Mouse (Mus musculus) embryonic facial prominence, embryonic 11.5 days (tissue): ENCODE results near the gene B3gnt3. TPM values are rescaled to one million over a fixed set of nuclear protein-coding genes. Genes with fewer than 3 reads are reported as not detected.

Experiments
- ATAC-seq: fragments of 200-750 bp; cut with Nextera tagmentation; replicated peaks from 2 replicates; pipeline ENCODE4 v1.8.0; 2017; ENCODE audit warnings: low read depth; ENCODE audit not compliant: insufficient number of reproducible peaks, low FRiP score, low TSS enrichment
- DNase-seq: peaks from one replicate; pipeline ENCODE4 v3.0.0-alpha.2; 2015; ENCODE audit warnings: low spot score
- H3K27ac ChIP-seq: fragments of 300-500 bp; sonication (generic); replicated peaks from 2 replicates; pipeline ENCODE4 v1.5.1; 2014; ENCODE audit warnings: mild to moderate bottlenecking, low read depth, low read length, control low read depth
- H3K27me3 ChIP-seq: fragments of 300-500 bp; sonication (generic); 2 replicates; pipeline ENCODE4 v1.6.1; 2014; ENCODE audit warnings: mild to moderate bottlenecking, low read length, moderate library complexity, mixed read lengths; ENCODE audit not compliant: control insufficient read depth, insufficient read depth
- H3K36me3 ChIP-seq: fragments of 300-500 bp; sonication (generic); replicated peaks from 2 replicates; pipeline ENCODE4 v1.6.1; 2014; ENCODE audit warnings: low read depth, mild to moderate bottlenecking, low read length, moderate library complexity, mixed read lengths; ENCODE audit not compliant: control insufficient read depth, insufficient read depth
- H3K4me1 ChIP-seq: fragments of 300-500 bp; sonication (generic); 2 replicates; pipeline ENCODE4 v1.6.1; 2014; ENCODE audit warnings: low read length, mixed read lengths; ENCODE audit not compliant: control insufficient read depth, insufficient read depth
- H3K4me2 ChIP-seq: fragments of 300-500 bp; sonication (generic); 2 replicates; pipeline ENCODE4 v1.6.1; 2014; ENCODE audit warnings: low read depth, mild to moderate bottlenecking, control low read depth, low read length, moderate library complexity
- H3K4me3 ChIP-seq: fragments of 300-500 bp; sonication (generic); 2 replicates; pipeline ENCODE4 v1.5.1; 2014; ENCODE audit warnings: low read depth, low read length, control low read depth
- H3K9ac ChIP-seq: fragments of 300-500 bp; sonication (generic); replicated peaks from 2 replicates; pipeline ENCODE4 v1.6.1; 2014; ENCODE audit warnings: mild to moderate bottlenecking, control low read depth, low read length
- H3K9me3 ChIP-seq: fragments of 300-500 bp; sonication (generic); replicated peaks from 2 replicates; pipeline ENCODE4 v1.6.1; 2016; ENCODE audit warnings: mild to moderate bottlenecking, low read length, inconsistent platforms, mixed read lengths; ENCODE audit not compliant: control insufficient read depth
- WGBS: fragments of 180-500 bp; shearing (Covaris S2); extraction: QIAGEN DNeasy Blood & Tissue Kit; methylation state at CpG from one replicate; pipeline ENCODE4 v1.1.7; 2014; 5-methylcytosine and 5-hydroxymethylcytosine counted together
- polyA plus RNA-seq: library from polyadenylated mRNA; unstranded; fragments of >200 nt; fragmentation: Nextera tagmentation; extraction: Ambion mirVana; gene quantifications from 2 replicates; pipeline ENCODE4 v1.2.1, GENCODE M21; 2014

The B3gnt3 gene
- polyA plus RNA-seq, 1 experiment from 2014 or later: 0.58 TPM

DNA sequence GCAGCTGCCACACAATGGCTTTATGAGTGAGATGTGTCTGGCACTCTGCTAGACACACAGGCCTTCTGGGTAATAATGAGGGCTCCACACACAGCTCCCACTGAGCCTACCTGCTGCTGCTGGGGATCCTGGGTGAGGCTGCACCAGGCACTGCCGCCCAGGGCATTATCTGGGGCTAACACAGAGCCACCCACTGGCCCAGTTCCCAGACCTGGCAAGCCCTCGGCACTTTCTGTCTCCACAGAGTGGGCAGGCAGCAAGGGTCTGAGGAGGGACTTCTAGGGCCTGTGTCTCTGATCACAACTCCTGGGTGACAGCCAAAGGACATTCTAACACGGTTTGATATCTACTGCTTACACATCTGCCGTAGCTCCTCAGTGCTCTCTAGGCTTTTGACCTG is 17.6 kb upstream of the B3gnt3 start:
- no peak overlapping the region for H3K9ac ChIP-seq
- H3K4me2 ChIP-seq: no peak overlapping the region
- no peak overlapping the region for H3K4me3 ChIP-seq
- peaks cover 5% of the 10 kb centered on the region for H3K4me1 ChIP-seq
- WGBS: 66% methylated on average over 4 of the region's 4 CpGs
- H3K9me3 ChIP-seq: no peaks in the 10 kb centered on the region
- no peaks in the 10 kb centered on the region; the same call in 1 of the 2 replicates for H3K27me3 ChIP-seq
- H3K27ac ChIP-seq: no peak overlapping the region
- ATAC-seq (no peak), DNase-seq (no peak)
- no peaks in the 10 kb centered on the region for H3K36me3 ChIP-seq

DNA sequence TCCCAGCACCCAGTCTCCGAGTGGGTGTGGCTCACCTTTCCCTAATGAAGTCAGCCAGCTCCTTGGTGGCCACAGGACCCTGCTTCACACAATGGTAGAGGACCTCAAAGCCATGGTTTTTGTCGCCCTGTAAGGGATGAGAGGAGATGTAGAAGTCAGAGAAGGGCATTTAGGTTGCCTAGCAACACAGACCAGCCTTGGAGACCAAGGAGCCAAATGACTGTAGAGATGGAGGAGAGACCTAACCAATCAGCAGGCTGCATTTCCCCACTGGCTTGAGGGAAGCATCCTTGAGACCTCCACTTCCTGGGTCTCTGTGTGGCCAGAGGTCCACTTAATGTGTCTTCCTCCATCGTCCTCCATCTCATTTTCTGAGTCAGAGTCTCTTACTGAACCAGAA is 16.7 kb upstream of the B3gnt3 start:
- no peak overlapping the region for H3K27ac ChIP-seq
- no peak overlapping the region for H3K4me3 ChIP-seq
- no peaks in the 10 kb centered on the region for H3K36me3 ChIP-seq
- H3K4me1 ChIP-seq: peaks cover 5% of the 10 kb centered on the region
- no peak overlapping the region for H3K4me2 ChIP-seq
- 35% methylated on average over 3 of the region's 3 CpGs for WGBS
- DNase-seq: no peak
- no peaks in the 10 kb centered on the region for H3K27me3 ChIP-seq
- H3K9me3 ChIP-seq: no peaks in the 10 kb centered on the region
- ATAC-seq: no peak
- no peak overlapping the region for H3K9ac ChIP-seq

GRCm38 (mm10) chr8:71717096-71717495 is 15.5 kb upstream of the B3gnt3 start:
- Histone ChIP-seq H3K27me3 (no peaks in the 10 kb centered on the region), H3K4me1 (peaks cover 5% of the 10 kb centered on the region), H3K9me3 (no peaks in the 10 kb centered on the region), H3K27ac (no peak overlapping the region), H3K9ac (no peak overlapping the region), H3K36me3 (no peaks in the 10 kb centered on the region), H3K4me2 (no peak overlapping the region), H3K4me3 (no peak overlapping the region)
- ATAC-seq (no peak), DNase-seq (no peak)
- WGBS: 89% methylated on average over 12 of the region's 12 CpGs

DNA sequence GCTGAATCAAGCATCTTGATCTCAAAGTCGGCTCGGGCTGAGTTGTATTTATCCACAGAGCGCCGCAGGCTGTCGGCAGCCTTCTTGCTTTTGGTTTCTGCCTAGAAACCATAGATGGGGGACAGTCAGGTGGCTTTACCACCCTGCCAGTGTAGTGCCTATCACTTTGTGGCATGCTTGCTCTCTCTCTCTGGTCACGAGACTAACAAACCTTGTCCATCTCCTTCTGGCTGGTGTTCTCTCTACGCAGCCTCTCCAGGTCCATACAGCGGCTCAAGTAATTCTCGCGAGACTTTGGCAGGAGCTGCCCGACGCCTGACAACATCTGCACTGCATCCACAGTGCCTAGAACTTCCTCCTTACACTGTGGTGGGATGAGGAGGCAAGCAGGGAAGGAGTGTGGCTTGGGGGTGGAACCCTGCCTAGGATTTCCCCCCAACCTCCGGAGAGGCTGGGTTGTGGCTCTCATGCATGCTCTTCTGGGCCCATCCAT is 15.0 kb upstream of the B3gnt3 start:
- H3K36me3 ChIP-seq: no peaks in the 10 kb centered on the region
- H3K4me3 ChIP-seq: no peak overlapping the region
- 83% methylated on average over 13 of the region's 13 CpGs for WGBS

DNA sequence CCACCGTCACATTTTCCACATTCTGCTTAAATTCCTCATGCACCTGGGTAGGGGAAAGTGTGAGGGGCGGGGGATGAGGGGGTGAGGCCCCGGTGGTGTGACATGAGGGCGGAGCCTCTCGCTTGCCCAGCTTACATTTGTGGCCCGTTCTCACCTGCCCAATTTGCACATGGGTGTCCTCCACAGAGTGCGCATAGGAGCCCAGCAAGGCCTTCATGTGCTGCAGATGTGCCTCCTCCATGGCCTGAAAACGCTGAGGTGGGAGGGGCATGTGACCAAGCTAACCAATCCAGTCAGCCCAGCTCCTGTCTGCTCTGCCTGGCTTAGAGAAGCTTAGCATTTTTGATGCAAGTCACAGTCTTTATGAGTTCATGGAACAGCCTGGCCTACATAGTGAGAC is 13.9 kb upstream of the B3gnt3 start:
- Histone ChIP-seq H3K9me3 (no peaks in the 10 kb centered on the region), H3K27me3 (no peaks in the 10 kb centered on the region), H3K9ac (no peak overlapping the region), H3K4me2 (no peak overlapping the region), H3K36me3 (no peaks in the 10 kb centered on the region), H3K4me3 (no peak overlapping the region), H3K4me1 (peaks cover 5% of the 10 kb centered on the region), H3K27ac (no peak overlapping the region)
- no peak for ATAC-seq
- WGBS: 39% methylated on average over 8 of the region's 8 CpGs
- DNase-seq: no peak

More for the DNA sequence above, 15.0 kb upstream of the B3gnt3 start:
- H3K9me3 ChIP-seq: no peaks in the 10 kb centered on the region
- H3K4me1 ChIP-seq: peaks cover 5% of the 10 kb centered on the region
- ATAC-seq (no peak), DNase-seq (no peak)
- no peak overlapping the region for H3K9ac ChIP-seq
- no peaks in the 10 kb centered on the region for H3K27me3 ChIP-seq
- H3K4me2 ChIP-seq: no peak overlapping the region
- H3K27ac ChIP-seq: no peak overlapping the region

DNA sequence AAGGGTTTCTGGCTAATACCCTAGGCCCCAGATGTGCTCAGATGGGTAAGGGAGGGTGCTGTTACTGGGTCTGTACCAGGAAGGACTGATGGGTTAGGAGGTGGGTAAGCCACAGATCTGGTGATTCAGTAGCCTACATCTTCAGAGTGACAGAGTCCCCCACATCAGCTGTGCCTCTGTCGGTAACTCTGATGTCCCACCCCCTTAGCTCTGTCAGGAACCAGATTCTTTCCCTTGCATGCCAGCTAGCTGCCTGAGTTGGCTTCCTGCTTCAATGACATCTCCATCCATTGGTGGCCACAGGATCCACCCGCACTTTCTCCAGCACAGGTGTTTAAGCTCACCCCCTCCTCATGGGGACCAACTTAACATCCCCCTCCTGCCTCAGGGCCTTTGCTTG is 10.0 kb upstream of the B3gnt3 start:
- Histone ChIP-seq H3K4me2 (no peak overlapping the region), H3K9ac (no peak overlapping the region), H3K27me3 (peaks cover 15% of the 10 kb centered on the region), H3K9me3 (no peaks in the 10 kb centered on the region), H3K4me3 (no peak overlapping the region), H3K27ac (no peak overlapping the region), H3K4me1 (no peaks in the 10 kb centered on the region), H3K36me3 (no peaks in the 10 kb centered on the region)
- ATAC-seq: no peak
- DNase-seq: no peak
- 85% methylated on average over 2 of the region's 2 CpGs for WGBS

DNA sequence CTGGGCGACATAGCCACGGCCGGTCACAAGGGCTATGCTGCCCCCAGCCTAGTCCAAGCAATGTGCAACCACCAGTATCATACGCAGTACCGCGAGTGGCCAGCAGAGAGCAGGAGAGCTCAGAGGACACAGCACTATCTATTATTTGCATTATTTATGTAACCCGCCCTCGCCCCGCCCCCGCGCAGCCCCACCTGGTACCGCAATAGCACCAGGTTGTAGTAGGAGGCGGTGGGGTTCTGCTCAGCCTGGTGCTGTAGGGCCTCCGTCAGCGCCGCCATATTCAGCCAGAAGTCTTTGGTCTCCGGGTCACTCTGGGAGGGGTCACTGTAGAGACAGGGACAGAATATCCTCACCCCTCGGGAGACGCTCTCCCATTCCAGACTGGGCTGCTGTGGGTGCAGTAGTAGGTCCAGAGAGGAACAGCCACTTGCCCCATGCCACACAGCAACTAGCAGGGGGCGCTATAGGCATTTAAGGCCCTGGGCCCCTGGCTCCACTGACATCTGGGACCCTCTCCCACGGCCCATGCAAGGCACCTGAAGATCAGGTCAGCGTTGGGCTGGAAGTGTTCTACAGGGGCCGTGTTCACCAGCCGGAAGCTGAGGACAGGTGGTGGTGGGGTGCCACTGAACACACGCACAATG is 8.3 kb upstream of the B3gnt3 start:
- peaks cover 15% of the 10 kb centered on the region for H3K27me3 ChIP-seq
- H3K4me1 ChIP-seq: no peaks in the 10 kb centered on the region
- 20% methylated on average over 25 of the region's 25 CpGs for WGBS
- ATAC-seq (peak; percentile 58), DNase-seq (peak; percentile 86)
- H3K36me3 ChIP-seq: no peaks in the 10 kb centered on the region
- H3K4me3 ChIP-seq: no peak overlapping the region
- H3K27ac ChIP-seq: no peak overlapping the region
- H3K4me2 ChIP-seq: peak overlapping the region; percentile 23; the same call in 1 of the 2 replicates
- H3K9me3 ChIP-seq: no peaks in the 10 kb centered on the region
- H3K9ac ChIP-seq: no peak overlapping the region

GRCm38 (mm10) chr8:71709134-71709799 is 7.7 kb upstream of the B3gnt3 start:
- Histone ChIP-seq H3K27me3 (peaks cover 15% of the 10 kb centered on the region), H3K9ac (no peak overlapping the region), H3K4me1 (no peaks in the 10 kb centered on the region), H3K4me2 (peak overlapping the region; percentile 23; the same call in 1 of the 2 replicates), H3K4me3 (no peak overlapping the region), H3K9me3 (no peaks in the 10 kb centered on the region), H3K36me3 (no peaks in the 10 kb centered on the region), H3K27ac (no peak overlapping the region)
- DNase-seq (no peak), ATAC-seq (peak; percentile 17; the same call in 1 of the 2 replicates)
- 34% methylated on average over 25 of the region's 25 CpGs for WGBS
